Mouse (Mus musculus) heart, embryonic 11.5 days (tissue): ENCODE results near the gene S100a6. TPM values are rescaled to one million over a fixed set of nuclear protein-coding genes. Genes with fewer than 3 reads are reported as not detected.

Source experiments
- ATAC-seq: fragments of 200-750 bp; cut with Nextera tagmentation; replicated peaks from 2 replicates; pipeline ENCODE4 v1.8.0; 2017; ENCODE audit warnings: moderate library complexity; ENCODE audit not compliant: insufficient number of reproducible peaks, low FRiP score, low TSS enrichment
- H3K27ac ChIP-seq: fragments of 300-500 bp; sonication (generic); 2 replicates; pipeline ENCODE4 v1.5.1; 2014; ENCODE audit warnings: mild to moderate bottlenecking, low read depth, low read length
- H3K27me3 ChIP-seq: fragments of 300-500 bp; sonication (generic); 2 replicates; pipeline ENCODE4 v1.6.1; 2014; ENCODE audit warnings: mild to moderate bottlenecking, low read length, mixed read lengths; ENCODE audit not compliant: control insufficient read depth, insufficient read depth
- H3K36me3 ChIP-seq: fragments of 300-500 bp; sonication (generic); 2 replicates; pipeline ENCODE4 v1.6.1; 2014; ENCODE audit warnings: mild to moderate bottlenecking, low read length, moderate library complexity, mixed read lengths; ENCODE audit not compliant: control insufficient read depth, insufficient read depth
- H3K4me1 ChIP-seq: fragments of 300-500 bp; sonication (generic); 2 replicates; pipeline ENCODE4 v1.6.1; 2014; ENCODE audit warnings: low read length; ENCODE audit not compliant: control insufficient read depth, insufficient read depth
- H3K4me2 ChIP-seq: fragments of 300-500 bp; sonication (generic); 2 replicates; pipeline ENCODE4 v1.6.1; 2014; ENCODE audit warnings: mild to moderate bottlenecking, moderate library complexity
- H3K4me3 ChIP-seq: fragments of 300-500 bp; sonication (generic); 2 replicates; pipeline ENCODE4 v1.5.1; 2014; ENCODE audit warnings: low read depth, low read length
- H3K9ac ChIP-seq: fragments of 300-500 bp; sonication (generic); 2 replicates; pipeline ENCODE4 v1.6.1; 2014; ENCODE audit warnings: mild to moderate bottlenecking, low read depth, low read length, moderate library complexity
- H3K9me3 ChIP-seq: fragments of 300-500 bp; sonication (generic); replicated peaks from 2 replicates; pipeline ENCODE4 v1.6.1; 2016; ENCODE audit warnings: low read length; ENCODE audit not compliant: control insufficient read depth
- WGBS: fragments of 180-500 bp; shearing (Covaris S2); extraction: QIAGEN DNeasy Blood & Tissue Kit; methylation state at CpG from one replicate; pipeline ENCODE4 v1.1.7; 2014; ENCODE audit not compliant: insufficient replicate concordance; 5-methylcytosine and 5-hydroxymethylcytosine counted together
- polyA plus RNA-seq: library from polyadenylated mRNA; unstranded; fragments of >200 nt; fragmentation: Nextera tagmentation; extraction: Ambion mirVana; gene quantifications from 2 replicates; pipeline ENCODE4 v1.2.1, GENCODE M21; 2014

The S100a6 gene
- polyA plus RNA-seq, 1 experiment from 2014 or later = 43.6 TPM

DNA sequence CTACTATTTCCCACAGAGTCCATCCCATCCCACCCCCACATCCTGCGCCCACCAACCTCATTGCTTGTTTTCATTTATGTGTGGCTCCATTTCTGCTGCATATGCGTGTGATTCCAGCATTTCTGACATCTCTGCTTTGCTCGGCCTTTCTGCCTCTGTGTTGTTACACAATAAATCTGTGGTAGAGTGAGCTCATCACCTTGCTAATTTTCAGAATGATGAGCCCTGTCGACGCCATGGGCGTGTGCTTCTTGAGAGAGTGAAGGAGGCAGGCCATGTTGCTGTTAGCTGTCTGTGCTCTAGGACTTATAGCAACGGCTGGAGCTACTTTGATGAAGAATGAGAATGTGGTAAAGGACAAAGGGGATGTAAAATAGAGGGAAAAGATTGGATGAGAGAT, 28.3 kb downstream of the S100a6 start:
- Histone ChIP-seq H3K27me3 (no peaks in the 10 kb centered on the region), H3K27ac (no peak overlapping the region), H3K9ac (no peak overlapping the region), H3K9me3 (no peaks in the 10 kb centered on the region), H3K4me2 (no peak overlapping the region), H3K36me3 (no peaks in the 10 kb centered on the region), H3K4me3 (no peak overlapping the region), H3K4me1 (no peaks in the 10 kb centered on the region)
- no peak for ATAC-seq
- WGBS = 69% methylated on average over 7 of the region's 7 CpGs

DNA sequence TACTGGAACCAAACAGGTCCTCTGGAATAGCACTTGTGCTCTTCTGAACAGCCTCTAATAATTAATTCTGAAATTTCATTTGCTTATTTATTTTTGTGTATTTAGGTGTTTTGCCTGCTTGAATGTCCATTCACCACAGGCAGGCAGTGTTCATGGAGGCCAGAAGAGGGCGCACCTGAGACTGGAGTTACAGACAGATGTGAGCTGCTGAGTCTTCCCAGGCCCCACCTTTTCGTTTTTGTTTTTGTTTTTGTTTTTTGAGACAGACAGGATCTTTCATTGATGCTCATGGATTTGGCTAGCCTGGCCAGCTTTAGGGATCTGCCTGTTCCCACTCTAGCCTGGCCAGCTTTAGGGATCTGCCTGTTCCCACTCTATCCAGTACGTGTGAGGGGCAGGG, 31.5 kb downstream of the S100a6 start:
- H3K4me1 ChIP-seq = no peaks in the 10 kb centered on the region
- no peak overlapping the region for H3K9ac ChIP-seq
- H3K4me3 ChIP-seq = no peak overlapping the region
- no peaks in the 10 kb centered on the region for H3K9me3 ChIP-seq
- H3K27ac ChIP-seq = no peak overlapping the region
- H3K36me3 ChIP-seq = no peaks in the 10 kb centered on the region
- no peak overlapping the region for H3K4me2 ChIP-seq
- 43% methylated on average over 3 of the region's 3 CpGs for WGBS
- no peak for ATAC-seq
- H3K27me3 ChIP-seq = no peaks in the 10 kb centered on the region

DNA sequence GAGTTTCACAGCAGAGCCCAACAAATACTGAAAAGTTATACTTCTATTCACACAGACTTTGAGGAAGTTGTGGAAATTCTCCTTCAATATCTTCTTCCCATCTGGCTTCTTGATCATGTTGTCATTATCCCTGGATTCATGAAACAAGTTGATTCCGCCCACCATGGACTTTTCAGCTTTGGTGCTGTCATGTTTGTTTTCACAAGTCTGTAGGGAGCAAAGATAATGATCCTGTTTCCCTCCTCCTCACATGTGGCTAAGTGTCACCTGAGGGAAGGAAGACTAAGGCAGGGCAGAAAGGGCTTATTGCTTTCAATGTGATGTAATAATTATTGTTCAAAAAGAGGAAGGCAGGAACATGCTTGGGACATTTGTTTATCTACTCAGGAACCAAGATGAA, 34.6 kb downstream of the S100a6 start:
- Histone ChIP-seq H3K9ac (no peak overlapping the region), H3K4me1 (no peaks in the 10 kb centered on the region), H3K27me3 (no peaks in the 10 kb centered on the region), H3K36me3 (no peaks in the 10 kb centered on the region), H3K9me3 (no peaks in the 10 kb centered on the region), H3K4me3 (no peak overlapping the region), H3K27ac (no peak overlapping the region), H3K4me2 (no peak overlapping the region)
- 68% methylated on average over 1 of the region's 1 CpGs for WGBS
- ATAC-seq = no peak

DNA sequence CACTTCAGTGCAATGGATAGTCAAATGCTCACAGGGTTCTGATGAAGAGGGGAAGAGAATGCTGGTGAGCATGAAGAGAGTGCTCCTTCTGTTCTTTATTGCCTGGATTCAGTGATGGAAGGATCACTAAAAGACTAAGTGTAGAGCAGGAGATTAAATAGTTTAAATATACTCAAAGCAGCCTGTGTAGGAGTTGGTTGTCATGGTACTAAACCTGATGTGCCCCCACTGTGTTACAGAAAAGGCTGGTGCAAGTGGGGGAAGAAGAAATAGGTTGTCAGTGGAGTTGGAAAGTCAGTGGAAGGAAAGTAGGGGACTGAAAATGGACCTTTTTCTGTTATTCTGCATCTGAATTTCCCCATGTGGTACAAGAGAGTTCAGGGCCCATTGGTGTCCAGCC, 36.3 kb downstream of the S100a6 start:
- no peaks in the 10 kb centered on the region for H3K9me3 ChIP-seq
- no peak overlapping the region for H3K27ac ChIP-seq
- no peak for ATAC-seq
- no peaks in the 10 kb centered on the region for H3K4me1 ChIP-seq
- no peak overlapping the region for H3K4me2 ChIP-seq
- H3K9ac ChIP-seq = no peak overlapping the region
- H3K4me3 ChIP-seq = no peak overlapping the region
- H3K27me3 ChIP-seq = 0 out of 2 replicates have a peak, but pooled peaks cover 2% of the 10 kb centered on the region
- no peaks in the 10 kb centered on the region for H3K36me3 ChIP-seq

DNA sequence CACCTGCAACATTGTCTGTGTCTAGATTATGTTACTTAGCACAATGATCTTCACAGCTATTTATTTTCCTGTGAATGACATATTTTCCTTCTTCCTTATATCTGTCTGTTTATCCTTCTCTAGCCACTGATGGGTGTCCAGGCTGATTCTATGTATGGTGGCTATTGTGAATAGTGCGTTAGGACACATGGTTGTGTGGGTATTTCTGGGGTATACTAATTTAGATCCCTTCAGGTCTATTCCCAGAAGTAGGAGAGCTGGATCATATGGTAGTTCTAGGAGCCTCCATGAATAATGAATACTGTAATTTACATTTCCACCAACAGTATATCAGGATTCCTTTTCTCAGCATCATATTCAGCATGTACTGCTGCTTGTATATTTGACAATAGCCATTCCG, 37.1 kb downstream of the S100a6 start:
- Histone ChIP-seq H3K4me2 (no peak overlapping the region), H3K27ac (no peak overlapping the region)

DNA sequence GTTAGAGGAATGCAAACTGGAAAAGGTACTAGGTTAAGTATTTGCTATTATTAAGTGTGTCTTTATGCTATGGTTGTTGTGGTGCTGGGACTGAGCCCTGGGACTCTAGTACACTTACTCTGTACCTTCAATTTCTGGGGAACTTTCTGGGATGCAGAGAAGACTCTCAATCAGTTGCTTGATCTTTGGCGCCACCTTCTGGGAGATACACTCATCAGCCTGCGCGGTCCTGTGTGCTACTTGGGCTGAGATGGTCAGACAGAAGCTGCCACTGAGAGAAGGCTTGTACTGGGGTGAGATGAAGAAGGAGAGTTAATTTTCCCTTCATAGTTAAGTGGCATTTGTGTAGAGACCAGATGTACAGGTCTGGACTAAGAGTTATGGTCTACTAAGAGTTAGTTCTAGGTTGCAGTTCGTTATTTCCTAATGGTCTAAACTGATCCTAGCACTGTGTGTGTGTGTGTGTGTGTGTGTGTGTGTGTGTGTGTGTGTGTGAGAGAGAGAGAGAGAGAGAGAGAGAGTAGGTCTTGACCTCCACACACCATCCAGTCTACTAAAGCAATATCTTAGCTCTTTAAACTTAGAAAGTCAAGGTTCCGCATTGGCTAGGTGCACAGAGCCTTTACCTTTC, 40.3 kb downstream of the S100a6 start:
- H3K4me3 ChIP-seq = no peak overlapping the region
- H3K4me1 ChIP-seq = no peaks in the 10 kb centered on the region
- no peaks in the 10 kb centered on the region for H3K36me3 ChIP-seq
- no peak overlapping the region for H3K4me2 ChIP-seq
- no peak overlapping the region for H3K9ac ChIP-seq
- no peak overlapping the region for H3K27ac ChIP-seq
- 35% methylated on average over 5 of the region's 5 CpGs for WGBS
- 0 out of 2 replicates have a peak, but pooled peaks cover 2% of the 10 kb centered on the region for H3K27me3 ChIP-seq
- no peaks in the 10 kb centered on the region for H3K9me3 ChIP-seq
- no peak; the same call in 1 of the 2 replicates for ATAC-seq

More for the DNA sequence above, 37.1 kb downstream of the S100a6 start:
- Histone ChIP-seq H3K36me3 (no peaks in the 10 kb centered on the region), H3K9ac (no peak overlapping the region), H3K4me1 (no peaks in the 10 kb centered on the region), H3K4me3 (no peak overlapping the region), H3K27me3 (0 out of 2 replicates have a peak, but pooled peaks cover 2% of the 10 kb centered on the region), H3K9me3 (no peaks in the 10 kb centered on the region)
- 78% methylated on average over 2 of the region's 2 CpGs for WGBS
- no peak for ATAC-seq

DNA sequence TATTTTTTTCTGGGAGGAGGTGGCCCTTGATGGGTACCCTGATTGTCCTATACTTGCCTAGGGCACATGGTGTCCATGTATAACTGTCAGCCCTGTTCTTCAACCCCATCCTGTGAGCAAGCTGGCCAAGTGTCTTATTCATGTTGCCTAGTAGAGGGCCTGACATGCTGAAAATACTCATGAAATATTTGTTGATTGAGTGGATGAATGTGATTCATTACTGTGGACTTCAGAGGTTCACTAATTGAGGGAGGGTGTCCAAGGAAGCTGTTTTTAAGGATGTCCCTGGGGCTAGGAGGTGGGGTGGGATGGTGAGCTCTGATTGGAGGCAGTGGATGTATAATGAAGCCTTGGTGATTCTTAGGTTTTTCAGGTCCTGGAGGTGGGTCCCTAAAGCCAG, 41.0 kb downstream of the S100a6 start, which contains the start of gene S100a7a:
S100a7a (plus strand) TSS at position 301 of the 400 bp plus-strand sequence.
- no peak within 1 kb of the TSS for H3K9ac ChIP-seq
- no peak within 1 kb of the TSS for H3K27ac ChIP-seq
- no peaks in the 10 kb centered on the region for H3K9me3 ChIP-seq
- H3K27me3 ChIP-seq = 0 out of 2 replicates have a peak, but pooled peaks cover 2% of the 10 kb centered on the region
- ATAC-seq = no peak
- no peaks in the 10 kb centered on the region for H3K36me3 ChIP-seq
- H3K4me2 ChIP-seq = no peak within 1 kb of the TSS
- H3K4me3 ChIP-seq = no peak within 1 kb of the TSS
- H3K4me1 ChIP-seq = no peaks in the 10 kb centered on the region

DNA sequence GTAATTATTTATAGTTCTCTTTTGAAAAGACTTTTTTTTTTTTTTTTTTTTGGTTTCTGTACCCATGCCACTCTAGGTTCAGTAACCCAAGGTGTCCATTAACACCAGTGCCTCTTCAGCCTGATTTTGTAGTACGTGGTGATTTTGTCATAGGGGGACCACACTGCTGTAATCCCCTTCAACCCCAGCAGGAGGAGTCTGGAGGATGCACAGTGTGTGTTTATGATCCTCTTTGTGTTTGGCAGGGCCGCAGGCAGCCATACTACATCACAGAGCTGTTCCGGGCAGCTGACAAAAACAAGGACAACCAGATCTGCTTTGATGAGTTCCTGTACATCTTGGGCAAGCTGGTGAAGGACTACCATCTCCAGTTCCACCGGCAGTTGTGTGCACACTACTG, 44.7 kb downstream of the S100a6 start:
- Histone ChIP-seq H3K4me3 (no peak overlapping the region), H3K4me2 (no peak overlapping the region), H3K9ac (no peak overlapping the region), H3K27me3 (0 out of 2 replicates have a peak, but pooled peaks cover 2% of the 10 kb centered on the region), H3K36me3 (no peaks in the 10 kb centered on the region), H3K27ac (no peak overlapping the region), H3K4me1 (no peaks in the 10 kb centered on the region), H3K9me3 (no peaks in the 10 kb centered on the region)
- 70% methylated on average over 4 of the region's 4 CpGs for WGBS
- ATAC-seq = no peak

DNA sequence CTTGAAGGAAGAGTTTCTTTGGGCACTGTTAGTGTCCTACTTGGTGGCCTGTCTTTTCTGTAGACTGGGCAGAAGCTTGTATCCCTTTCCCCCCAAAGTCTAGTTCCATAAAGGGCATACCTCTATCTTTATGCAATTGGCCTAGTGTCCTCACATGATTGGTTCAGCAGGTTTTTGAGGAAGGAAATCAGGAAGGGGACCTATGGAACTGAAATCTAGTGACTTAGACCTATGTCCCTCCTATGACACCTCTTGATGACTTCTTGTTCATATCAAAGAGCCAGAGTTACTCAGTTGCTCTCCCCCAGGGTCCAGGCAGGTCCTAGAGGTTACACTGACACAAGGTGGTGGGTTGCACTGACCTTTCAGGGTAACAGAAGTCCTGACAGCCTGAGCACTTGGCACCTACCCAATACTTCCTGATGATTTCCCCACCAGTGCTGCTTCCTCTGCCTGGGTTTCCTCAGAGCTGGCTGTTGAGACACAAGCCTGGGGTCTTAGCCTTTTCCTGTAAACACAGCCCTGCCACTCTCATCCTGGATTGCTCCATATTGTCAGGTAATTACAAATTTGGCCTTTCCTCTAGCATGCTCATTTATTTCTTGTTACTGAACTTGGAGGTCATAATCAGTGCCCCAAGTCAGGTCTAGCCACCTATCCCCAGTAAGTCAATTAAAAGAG, 46.8 kb downstream of the S100a6 start:
- ATAC-seq = no peak
- no peaks in the 10 kb centered on the region for H3K4me1 ChIP-seq
- no peak overlapping the region for H3K9ac ChIP-seq
- no peaks in the 10 kb centered on the region for H3K9me3 ChIP-seq
- no peaks in the 10 kb centered on the region for H3K27me3 ChIP-seq
- H3K4me3 ChIP-seq = no peak overlapping the region
- no peak overlapping the region for H3K4me2 ChIP-seq
- H3K36me3 ChIP-seq = no peaks in the 10 kb centered on the region
- H3K27ac ChIP-seq = no peak overlapping the region
